8 mouse cellular contexts compared by ENCODE assay signal in genomic region chr12:86806923-86807794, GRCm38 (mm10).
DNase-seq lines count a peak whose midpoint lies in the region; ATAC-seq and TF ChIP-seq lines count a peak whose summit lies in the region.

No protein-coding gene starts in this region.

- TF ChIP-seq EP300 in heart, postnatal 0 days (IDR thresholded peaks at IDR 0.05; ENCODE audit: low read depth) = no peak

- no peak overlapping the region for H3K4me3 ChIP-seq in heart, postnatal 0 days (ENCODE audit: low read depth, low read length)
- peak overlapping the region; percentile 69 for H3K4me3 ChIP-seq in E14TG2a.4 (replicated peaks; ENCODE audit: low read length)
- no peak overlapping the region for H3K4me3 ChIP-seq in embryonic facial prominence, embryonic 14.5 days (ENCODE audit: low read depth, low read length)
- no peak overlapping the region for H3K4me3 ChIP-seq in neural tube, embryonic 11.5 days (ENCODE audit: low read depth, low read length)

- H3K27ac ChIP-seq in heart, postnatal 0 days (ENCODE audit: low read depth) = no peak overlapping the region
- H3K27ac ChIP-seq in embryonic facial prominence, embryonic 14.5 days (replicated peaks; ENCODE audit: low read depth, low read length) = peak overlapping the region; percentile 84
- peak overlapping the region; percentile 84 for H3K27ac ChIP-seq in neural tube, embryonic 11.5 days (ENCODE audit: low read depth, low read length)

- intact Hi-C loops in heart, postnatal 25 days (cut with DNase I) = no loop called here

- H3K4me1 ChIP-seq in heart, postnatal 0 days (ENCODE audit: control insufficient read depth, insufficient read depth) = peaks cover 38% of the 10 kb centered on the region
- H3K4me1 ChIP-seq in E14TG2a.4 (replicated peaks; ENCODE audit: low read depth, low read length) = peaks cover 99% of the 10 kb centered on the region
- H3K4me1 ChIP-seq in embryonic facial prominence, embryonic 14.5 days (ENCODE audit: control insufficient read depth, insufficient read depth, low read length) = peaks cover 71% of the 10 kb centered on the region
- peaks cover 35% of the 10 kb centered on the region for H3K4me1 ChIP-seq in neural tube, embryonic 11.5 days (ENCODE audit: control insufficient read depth, insufficient read depth, low read length)

- DNase-seq in heart, postnatal 0 days (ENCODE audit: low spot score) = peak; percentile 24
- no peak for DNase-seq in heart, postnatal 25 days (ENCODE audit: low spot score)
- DNase-seq in embryonic facial prominence, embryonic 14.5 days (ENCODE audit: low spot score) = peak; percentile 89
- DNase-seq in layer of hippocampus, postnatal 36 days = peak; percentile 47 to 52
- DNase-seq in neural tube, embryonic 11.5 days (ENCODE audit: low spot score) = peak; percentile 76
- no peak for DNase-seq in adrenal gland, adult 2 months
- DNase-seq in ovary, postnatal 14 days (ENCODE audit: low spot score) = no peak

- H3K36me3 ChIP-seq in heart, postnatal 0 days (replicated peaks; ENCODE audit: control insufficient read depth, insufficient read depth, low read length) = no peaks in the 10 kb centered on the region
- no peaks in the 10 kb centered on the region for H3K36me3 ChIP-seq in E14TG2a.4 (ENCODE audit: insufficient read depth, low read length)
- H3K36me3 ChIP-seq in embryonic facial prominence, embryonic 14.5 days (ENCODE audit: control insufficient read depth, insufficient read depth, low read length) = no peaks in the 10 kb centered on the region
- H3K36me3 ChIP-seq in neural tube, embryonic 11.5 days (ENCODE audit: control insufficient read depth, insufficient read depth, low read length) = no peaks in the 10 kb centered on the region

- ATAC-seq in heart, postnatal 0 days (ENCODE audit: insufficient read depth, low read depth) = no peak
- peak; percentile 64 for ATAC-seq in embryonic facial prominence, embryonic 14.5 days (ENCODE audit: low read depth)
- ATAC-seq in neural tube, embryonic 11.5 days (ENCODE audit: insufficient read depth, low FRiP score, low TSS enrichment) = peak; percentile 48

- no peaks in the 10 kb centered on the region for H3K9me3 ChIP-seq in heart, postnatal 0 days (replicated peaks; ENCODE audit: control insufficient read depth, low read length)
- no peaks in the 10 kb centered on the region for H3K9me3 ChIP-seq in E14TG2a.4 (ENCODE audit: low read length)
- H3K9me3 ChIP-seq in embryonic facial prominence, embryonic 14.5 days (ENCODE audit: control insufficient read depth, low read length) = no peaks in the 10 kb centered on the region
- H3K9me3 ChIP-seq in neural tube, embryonic 11.5 days (ENCODE audit: control insufficient read depth, low read length) = no peaks in the 10 kb centered on the region

- H3K27me3 ChIP-seq in heart, postnatal 0 days (ENCODE audit: control insufficient read depth, insufficient read depth, low read length) = no peaks in the 10 kb centered on the region
- H3K27me3 ChIP-seq in E14TG2a.4 (ENCODE audit: insufficient read depth, low read length) = no peaks in the 10 kb centered on the region
- no peaks in the 10 kb centered on the region for H3K27me3 ChIP-seq in embryonic facial prominence, embryonic 14.5 days (replicated peaks; ENCODE audit: control insufficient read depth, insufficient read depth, low read length)
- H3K27me3 ChIP-seq in neural tube, embryonic 11.5 days (ENCODE audit: control insufficient read depth, insufficient read depth, low read length) = no peaks in the 10 kb centered on the region

- no peak for TF ChIP-seq CTCF in heart, postnatal 0 days (IDR thresholded peaks at IDR 0.05; ENCODE audit: low read depth)
- TF ChIP-seq CTCF in E14TG2a.4 (conservative IDR thresholded peaks at IDR 0.05; ENCODE audit: low read length) = no peak

- 61% methylated on average over 5 of the region's 5 CpGs for WGBS in heart, postnatal 0 days
- 19% methylated on average over 5 of the region's 5 CpGs for WGBS in embryonic facial prominence, embryonic 14.5 days
- WGBS in neural tube, embryonic 11.5 days = 18% methylated on average over 5 of the region's 5 CpGs

- H3K4me2 ChIP-seq in heart, postnatal 0 days (ENCODE audit: low read depth, low read length) = no peak overlapping the region
- peak overlapping the region; percentile 40; the same call in 1 of the 2 replicates for H3K4me2 ChIP-seq in embryonic facial prominence, embryonic 14.5 days (ENCODE audit: low read depth, low read length)
- H3K4me2 ChIP-seq in neural tube, embryonic 11.5 days (ENCODE audit: low read depth) = peak overlapping the region; percentile 28

- H3K9ac ChIP-seq in heart, postnatal 0 days (replicated peaks; ENCODE audit: low read depth, low read length) = no peak overlapping the region
- H3K9ac ChIP-seq in embryonic facial prominence, embryonic 14.5 days (ENCODE audit: low read depth, low read length) = 0 out of 2 replicates have a peak overlapping the region, but pooled peaks have one; percentile 9
- peak overlapping the region; percentile 47 for H3K9ac ChIP-seq in neural tube, embryonic 11.5 days (ENCODE audit: low read length)

Comparison
In these comparisons a context has a peak if more than half of its experiments do, and no peak if none do; other contexts are left out.
1. DNase-seq: peak in heart, postnatal 0 days (single experiment), embryonic facial prominence, embryonic 14.5 days (single experiment), layer of hippocampus, postnatal 36 days (2 of 2) and neural tube, embryonic 11.5 days (single experiment); none in heart, postnatal 25 days (single experiment), adrenal gland, adult 2 months (single experiment) and ovary, postnatal 14 days (single experiment).